Mouse (Mus musculus): Measurements from ENCODE around the gene Galnt12.
A peak's percentile ranks its signal among the peaks of the same experiment; 100 is the strongest.
"Not testable (repeated sequence)": the region's sequence is repeated elsewhere in the genome, so short reads cannot be mapped to it uniquely, and the experiment has no call there.

Gene Galnt12

DNA sequence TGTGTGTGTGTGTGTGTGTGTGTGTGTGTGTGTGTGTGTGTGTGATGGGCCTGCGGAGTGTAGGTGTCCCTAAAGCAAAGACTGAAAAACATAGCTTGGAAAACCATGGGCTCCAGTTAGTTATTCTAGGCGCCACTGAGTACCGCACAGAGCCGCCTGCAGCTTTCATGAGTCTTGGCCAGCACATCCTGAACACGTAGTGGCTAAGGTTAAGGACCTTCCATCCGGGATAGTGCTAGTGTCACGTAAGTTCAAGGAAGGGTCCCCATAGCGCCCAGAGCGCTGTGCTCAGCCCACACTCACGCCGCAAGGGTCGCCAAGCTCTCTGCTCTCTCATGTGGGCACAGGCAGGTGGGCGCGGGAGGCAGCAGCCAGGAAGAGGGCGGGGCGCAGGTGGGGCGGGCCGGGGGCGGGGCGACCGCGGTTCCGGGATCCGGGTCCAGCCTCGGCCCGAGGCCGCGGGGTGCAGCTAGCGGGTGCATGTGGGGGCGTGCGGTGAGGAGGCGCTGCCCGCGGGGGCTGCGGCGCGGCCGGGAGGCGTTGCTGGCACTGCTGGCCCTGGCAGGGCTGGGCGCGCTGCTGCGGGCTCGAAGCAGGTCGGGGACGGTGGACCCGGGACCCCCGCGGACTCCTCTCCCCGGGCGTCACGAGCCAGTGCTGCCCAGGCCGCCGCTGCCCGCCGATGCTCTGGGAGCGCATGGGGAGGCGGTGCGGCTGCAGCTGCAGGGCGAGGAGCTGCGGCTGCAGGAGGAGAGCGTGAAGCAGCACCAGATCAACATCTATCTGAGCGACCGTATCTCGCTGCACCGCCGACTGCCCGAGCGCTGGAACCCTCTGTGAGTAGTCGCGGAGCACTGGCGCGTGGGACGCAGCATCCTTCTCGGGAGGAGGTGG is at the start of gene Galnt12:
TSS of gene Galnt12 (plus strand) at position 417 of the 894 bp plus-strand sequence.
- DNase-seq (ENCODE audit: low read depth, low spot score) = no peak

DNA sequence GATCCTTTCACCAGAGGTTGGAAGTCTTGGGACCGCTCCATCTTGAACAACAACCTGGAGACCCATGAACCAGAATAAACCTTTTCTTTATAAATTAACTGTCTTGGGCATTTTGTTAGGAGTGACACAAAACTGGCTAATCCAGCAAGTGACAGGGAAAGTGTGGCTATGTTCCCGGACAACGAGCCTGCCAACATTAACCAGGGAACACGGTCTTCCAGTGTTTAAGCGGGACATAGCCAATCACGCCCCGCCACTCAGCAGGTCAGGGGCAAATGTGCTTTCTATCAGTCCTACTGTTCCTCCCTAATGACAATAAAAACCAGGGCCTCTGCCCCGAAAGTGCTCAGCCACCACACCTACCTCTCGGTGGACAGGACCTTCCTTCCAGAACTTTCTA is 47.8 kb upstream of the Galnt12 start:
- DNase-seq (ENCODE audit: low read depth, low spot score) = no peak

DNA sequence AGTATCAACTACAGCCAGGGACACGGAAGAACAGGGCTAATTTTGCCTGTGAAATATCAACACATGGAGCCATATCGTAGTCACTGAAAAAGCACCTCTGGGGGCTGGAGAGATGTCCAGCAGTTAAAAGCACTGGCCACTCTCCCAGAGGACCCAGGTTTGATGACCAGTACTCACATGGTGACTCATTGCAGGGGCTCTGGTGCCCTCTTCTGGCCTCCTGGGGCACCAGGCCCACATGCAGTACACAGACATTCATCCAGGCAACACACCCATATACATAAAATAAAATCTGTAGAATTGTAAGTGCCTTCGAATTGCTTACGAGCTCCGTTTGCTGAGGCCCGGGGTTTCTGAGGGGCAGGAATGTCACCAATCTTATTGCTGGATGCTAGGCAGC is 44.7 kb upstream of the Galnt12 start:
- DNase-seq (ENCODE audit: low read depth, low spot score) = no peak

DNA sequence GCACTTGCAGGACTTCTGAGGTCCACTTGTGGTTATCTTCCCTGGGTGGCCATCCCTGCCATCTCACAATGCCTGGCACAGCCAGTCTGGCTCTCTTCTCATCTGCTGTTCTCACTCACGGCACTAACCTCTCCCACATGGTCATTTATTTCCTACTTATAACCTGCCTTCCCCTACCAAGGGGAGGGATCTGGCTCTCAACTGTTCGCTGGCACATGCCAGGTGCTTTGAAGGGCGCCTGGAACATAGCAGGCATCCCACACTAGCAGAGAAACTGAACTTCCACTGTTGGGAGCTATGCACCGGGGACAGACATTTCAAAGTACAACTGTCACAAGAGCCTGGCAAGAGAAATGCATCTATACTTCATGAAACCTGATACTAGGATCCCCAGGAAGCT is 43.9 kb upstream of the Galnt12 start:
- DNase-seq (ENCODE audit: low read depth, low spot score) = no peak

DNA sequence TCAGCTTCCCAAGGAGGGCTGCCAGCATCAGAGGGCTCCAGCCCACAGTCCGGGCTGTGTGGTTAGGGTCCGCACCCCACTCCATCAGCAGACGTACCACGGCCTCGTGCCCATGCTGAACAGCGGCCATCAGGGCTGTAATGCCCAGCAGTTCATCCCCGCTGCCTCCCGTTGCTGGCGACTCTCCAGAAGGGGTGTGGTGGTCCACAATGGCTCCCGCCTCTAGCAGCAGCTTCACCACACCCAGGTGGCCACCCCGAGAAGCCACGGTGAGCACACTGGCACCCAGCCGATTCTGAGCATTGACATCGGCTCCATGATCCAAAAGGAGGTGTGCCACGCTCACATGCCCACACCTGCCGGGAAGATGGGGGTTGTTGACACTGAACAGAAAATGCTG is 42.5 kb upstream of the Galnt12 start:
- DNase-seq (ENCODE audit: low read depth, low spot score) = no peak

DNA sequence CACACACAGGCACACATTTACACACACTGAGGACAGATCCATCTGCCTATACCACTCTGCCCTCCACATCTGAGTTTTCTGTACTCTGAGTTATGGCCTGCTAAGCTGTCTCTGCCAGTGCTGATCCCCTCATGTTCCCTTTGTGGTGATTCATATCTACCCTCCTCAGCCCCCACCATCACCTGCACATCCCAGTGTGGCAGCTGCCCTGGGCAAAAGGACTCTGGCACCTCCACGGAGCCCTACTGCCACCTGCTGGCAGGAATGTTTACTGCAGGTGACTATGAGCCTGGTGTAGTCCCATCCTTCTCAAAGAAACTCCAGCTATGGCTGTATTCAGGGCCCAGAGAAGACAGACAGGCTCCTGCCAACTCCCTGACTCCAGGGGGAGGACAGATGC is 41.5 kb upstream of the Galnt12 start:
- peak; percentile 39 for DNase-seq (ENCODE audit: low read depth, low spot score)

DNA sequence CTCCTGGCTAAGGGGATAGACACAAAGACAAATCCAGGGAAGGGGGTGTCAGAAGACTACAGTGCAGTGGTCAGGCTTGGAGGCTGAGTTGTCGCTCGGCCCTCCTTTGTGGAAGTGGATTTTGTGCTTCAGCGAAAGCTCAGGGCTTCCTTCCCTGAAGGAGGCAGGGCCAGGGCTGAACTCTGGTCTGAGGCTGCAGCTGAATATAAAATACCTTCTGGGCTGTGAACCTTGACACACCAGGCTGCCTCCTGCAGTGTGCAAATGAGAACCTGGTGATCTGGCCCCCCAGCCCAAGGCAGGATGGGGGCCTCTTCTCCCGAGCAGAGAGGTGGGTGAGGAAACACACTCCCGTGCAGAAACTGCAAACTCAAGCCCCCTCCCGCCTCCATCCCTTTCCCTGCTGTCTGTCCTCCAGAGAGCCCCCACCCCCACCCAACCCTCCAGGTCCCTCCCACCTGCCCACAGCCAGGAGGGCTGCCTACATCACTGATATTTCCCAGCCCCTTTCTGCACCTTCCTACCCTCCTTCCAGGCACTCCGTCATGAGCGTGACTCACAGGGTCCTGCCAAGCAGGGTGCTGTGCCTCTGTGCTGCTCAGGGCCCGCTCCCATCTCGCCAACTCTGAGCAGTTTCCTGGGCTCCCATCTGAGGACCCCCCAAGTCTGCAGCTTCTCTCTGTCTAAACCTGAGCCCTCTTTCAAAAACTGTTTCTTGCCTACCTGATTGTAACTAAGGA is 40.9 kb upstream of the Galnt12 start:
- DNase-seq (ENCODE audit: low read depth, low spot score) = no peak

DNA sequence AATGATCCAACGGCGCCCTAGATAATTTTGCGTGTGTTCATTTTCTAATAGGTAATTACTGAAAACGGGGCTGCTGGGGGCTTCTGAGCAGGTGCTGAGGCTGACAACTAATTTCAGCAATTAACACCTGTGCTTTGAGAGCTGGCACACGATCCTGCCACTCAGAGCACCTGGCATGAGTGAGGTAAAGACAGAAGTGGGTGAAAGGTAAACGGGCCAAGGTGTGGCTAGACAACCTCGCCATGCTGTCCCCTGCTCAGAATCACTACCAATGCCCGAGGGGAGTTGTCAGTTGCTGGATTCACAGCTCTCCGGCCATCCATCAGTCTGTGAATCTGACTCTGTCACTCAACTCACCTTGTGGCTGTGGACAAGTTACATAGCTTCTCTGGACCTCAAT is 39.8 kb upstream of the Galnt12 start:
- DNase-seq (ENCODE audit: low read depth, low spot score) = no peak

DNA sequence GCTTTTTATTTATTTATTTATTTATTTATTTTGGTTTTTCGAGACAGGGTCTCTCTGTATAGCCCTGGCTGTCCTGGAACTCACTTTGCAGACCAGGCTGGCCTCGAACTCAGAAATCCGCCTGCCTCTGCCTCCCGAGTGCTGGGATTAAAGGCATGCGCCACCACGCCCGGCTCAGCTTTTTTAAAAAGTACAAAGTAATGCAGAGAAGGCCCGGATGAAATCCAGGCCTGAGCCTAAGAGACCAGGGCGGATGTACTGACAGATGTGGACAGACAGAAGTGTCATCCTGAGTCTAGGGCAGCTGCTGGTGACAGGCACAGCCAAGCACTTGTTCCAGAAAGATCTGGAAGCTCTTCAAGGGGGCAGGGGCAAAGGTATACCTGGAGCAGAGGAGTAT is 36.5 kb upstream of the Galnt12 start:
- DNase-seq (ENCODE audit: low read depth, low spot score) = not testable (repeated sequence)

DNA sequence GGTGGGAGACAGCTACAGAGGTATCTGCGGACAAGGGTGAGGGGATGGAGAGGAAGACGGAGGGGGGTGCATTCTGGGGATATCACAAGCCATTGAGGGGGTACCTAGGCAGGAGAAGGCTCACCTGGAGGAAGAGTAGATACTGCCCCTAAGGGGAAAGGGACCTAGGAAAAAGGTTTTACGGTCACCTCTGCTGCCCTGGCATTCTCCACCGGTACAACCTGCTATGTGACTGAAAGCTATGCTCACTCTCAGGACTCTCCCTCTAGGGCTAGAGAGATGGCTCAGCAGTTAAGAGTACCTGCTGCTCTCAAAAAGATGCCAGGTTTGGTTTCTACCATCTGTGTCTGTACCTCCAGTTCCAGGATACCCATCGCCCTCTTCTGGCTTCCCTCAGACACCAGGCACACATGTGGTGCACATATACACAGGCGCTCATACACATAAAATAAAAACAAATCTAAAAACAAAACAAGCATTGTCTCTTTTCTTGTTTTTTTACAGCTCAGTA is 36.1 kb upstream of the Galnt12 start:
- DNase-seq (ENCODE audit: low read depth, low spot score) = no peak

DNA sequence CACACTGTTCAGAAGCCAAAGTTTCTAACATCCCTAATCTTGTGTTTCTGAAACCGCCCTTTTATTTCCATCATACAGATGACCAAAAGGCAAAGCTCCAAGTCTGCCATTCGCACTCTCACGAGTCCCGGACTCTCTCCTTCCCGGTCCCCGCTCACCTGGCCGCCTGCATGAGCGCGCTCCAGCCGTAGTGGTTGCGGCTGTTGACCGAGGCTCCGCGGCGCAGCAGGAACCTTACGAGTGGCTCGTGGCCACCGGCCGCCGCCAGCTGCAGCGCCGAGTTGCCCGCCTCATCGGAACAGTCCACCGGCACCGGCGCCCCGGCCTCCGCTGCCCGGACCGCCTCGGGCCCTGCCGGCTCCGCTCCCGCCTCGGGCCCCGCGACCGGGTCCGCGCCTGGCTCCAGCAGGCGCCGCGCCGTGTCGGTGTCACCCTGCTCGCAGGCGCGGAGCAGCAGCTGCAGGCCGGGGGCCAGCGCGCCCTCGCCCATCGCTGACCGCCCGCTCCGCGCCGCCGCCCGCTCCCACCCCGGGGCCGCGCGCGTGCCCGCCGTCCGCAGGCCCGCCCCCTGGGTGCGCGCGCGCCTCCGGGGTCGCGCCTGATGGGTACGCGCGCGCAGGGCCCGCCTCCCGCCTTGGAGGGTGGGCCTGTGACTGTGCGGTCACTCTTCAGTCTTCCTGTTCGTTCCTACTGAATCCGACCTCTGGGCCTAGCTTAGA is 34.8 kb upstream of the Galnt12 start, which contains the start of gene Anks6:
TSS of gene Anks6 (minus strand) at position 637 of the 719 bp plus-strand sequence.
- DNase-seq (ENCODE audit: low read depth, low spot score) = no peak

DNA sequence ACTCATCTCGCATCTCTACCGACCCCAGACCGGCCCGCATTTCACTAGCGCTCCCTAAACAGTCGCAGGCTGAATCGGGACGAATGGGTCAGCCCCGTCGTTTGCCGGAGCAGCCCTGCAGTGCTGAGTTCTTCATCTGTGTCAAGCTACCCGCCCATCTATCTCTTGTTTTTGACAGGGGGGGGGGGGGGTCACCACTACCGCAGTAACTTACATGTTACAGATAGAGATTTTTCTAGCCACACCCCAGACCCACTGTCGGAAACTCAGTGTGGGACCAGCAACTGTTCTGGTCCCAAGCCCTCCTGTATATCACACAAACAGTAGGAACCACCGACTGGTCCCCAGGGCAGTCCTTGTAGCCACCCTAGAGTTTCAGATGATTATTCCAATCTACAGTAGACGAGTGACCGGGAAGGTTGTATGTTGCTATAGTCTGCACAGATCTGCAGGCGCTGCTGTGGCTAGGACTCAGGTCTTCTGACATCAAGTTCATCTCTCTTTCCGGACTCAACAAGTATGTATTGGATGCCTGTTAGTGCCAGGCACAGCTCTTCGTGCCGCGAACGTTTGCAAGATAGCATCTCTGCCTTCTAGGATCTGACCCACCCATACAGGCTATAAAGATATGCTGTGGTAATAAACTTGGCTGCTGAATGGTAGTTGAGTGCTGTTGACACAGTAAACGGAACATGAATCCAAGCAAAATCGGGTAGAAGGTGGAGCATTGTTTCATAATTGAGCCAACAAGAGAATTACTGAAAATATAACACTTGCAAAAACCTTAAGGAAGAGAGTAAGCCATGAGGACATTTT is 34.0 kb upstream of the Galnt12 start:
- DNase-seq (ENCODE audit: low read depth, low spot score) = no peak

DNA sequence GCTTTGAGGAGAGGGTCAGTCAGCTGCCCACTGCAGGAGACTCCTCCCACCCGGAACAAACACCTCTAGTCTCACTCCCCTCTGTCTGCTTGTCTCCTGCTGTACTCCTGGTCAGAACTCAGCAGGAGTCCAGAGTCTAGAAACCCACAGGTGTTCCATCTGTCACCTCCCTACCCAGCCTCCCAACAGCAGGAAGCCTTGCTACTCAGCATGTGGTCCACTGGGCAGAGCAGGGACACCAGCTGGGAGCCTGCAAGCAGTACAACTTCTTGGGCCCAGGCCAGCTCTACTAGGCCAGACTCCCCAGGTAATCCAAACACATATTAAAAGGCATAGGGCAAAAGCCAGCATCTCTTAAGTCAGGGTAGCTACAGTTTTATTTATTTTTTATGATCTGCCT is 30.8 kb upstream of the Galnt12 start:
- no peak for DNase-seq (ENCODE audit: low read depth, low spot score)

DNA sequence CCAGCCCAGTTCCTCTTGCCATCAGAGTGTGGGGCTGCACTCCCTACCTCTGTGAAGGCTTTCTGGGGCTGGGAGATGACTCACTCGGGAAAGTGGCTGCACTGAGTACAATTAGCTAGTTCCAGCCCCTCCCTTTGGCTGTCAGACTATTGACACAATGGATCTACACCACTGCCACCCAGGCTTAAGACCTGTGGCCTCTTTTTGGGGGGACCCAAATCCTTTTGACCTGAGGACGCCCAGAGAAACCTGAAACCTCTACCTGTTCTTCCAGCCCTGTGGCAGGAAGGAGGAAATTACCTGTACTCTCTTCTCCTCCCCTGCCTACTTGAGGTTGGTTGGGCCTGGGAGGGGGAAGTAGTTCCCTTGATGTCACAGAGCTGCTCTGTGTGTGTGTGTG is 16.7 kb upstream of the Galnt12 start:
- no peak for DNase-seq (ENCODE audit: low read depth, low spot score)

DNA sequence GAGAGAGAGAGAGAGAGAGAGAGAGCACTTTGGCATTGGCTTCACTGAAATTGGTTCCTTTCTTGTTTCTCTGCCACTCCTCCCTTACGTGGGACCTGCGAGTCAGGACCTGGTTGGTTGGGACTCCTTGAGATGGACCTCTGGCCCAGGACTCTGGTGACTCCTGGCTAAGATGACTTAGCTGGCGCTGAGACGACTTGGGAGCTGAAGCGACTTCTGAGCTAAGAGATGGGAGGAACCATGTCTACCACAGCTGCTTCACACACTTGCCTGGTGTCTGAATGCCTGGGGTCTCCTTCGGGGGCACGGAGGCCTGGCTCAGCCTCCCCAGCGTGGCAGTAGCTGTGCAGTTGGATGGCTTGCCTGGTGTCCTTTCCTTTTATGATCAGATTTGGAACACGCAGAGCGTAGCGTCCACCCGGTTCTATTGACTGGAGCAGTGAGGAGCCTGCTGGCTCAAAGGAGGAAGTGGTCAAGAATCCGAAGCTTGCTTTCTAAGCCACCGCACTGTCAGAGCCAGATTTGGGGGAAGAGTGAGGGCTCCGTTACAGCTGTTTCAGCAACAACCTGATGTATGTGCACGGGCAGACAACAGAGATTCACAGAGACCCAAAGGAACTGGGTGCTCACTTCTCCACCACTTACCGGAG is 11.6 kb upstream of the Galnt12 start:
- no peak for DNase-seq (ENCODE audit: low read depth, low spot score)

DNA sequence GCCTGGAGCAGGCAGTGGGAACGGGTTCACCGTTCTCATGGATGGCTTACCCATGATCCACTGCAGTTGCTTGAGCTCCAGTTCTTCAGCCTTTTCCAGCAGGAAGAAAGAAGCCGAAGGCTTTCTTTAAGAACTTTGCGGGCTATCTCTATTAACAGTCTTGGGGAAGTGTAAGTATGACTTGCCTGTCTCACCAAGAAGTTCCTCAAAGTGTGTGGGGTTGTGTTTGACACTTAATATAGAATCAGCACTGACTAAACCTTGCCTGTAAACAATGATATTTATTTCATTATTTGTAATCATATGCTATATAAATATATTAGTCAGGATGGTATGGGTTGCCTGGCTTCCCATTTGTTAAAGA is 11.1 kb upstream of the Galnt12 start:
- no peak for DNase-seq (ENCODE audit: low read depth, low spot score)

DNA sequence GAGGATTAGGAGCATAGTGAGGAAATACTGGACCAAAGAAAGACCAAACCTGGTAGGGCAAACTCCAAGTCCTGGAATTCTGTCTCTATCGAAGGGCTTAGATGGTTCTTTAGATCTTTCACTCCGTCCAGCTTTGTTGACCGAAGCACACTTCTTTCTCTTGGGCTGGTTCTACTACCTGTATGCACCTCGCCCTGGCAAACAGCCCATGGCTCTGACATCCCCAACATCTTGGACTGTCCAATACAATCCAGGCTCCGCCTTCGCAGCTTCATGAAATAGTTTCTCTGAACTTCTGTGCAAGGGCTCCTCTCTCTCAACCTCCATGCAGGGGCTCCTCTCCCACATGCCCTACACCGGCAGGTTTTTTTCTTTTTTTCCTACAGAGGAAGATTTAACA is 7.9 kb upstream of the Galnt12 start:
- DNase-seq (ENCODE audit: low read depth, low spot score) = no peak

DNA sequence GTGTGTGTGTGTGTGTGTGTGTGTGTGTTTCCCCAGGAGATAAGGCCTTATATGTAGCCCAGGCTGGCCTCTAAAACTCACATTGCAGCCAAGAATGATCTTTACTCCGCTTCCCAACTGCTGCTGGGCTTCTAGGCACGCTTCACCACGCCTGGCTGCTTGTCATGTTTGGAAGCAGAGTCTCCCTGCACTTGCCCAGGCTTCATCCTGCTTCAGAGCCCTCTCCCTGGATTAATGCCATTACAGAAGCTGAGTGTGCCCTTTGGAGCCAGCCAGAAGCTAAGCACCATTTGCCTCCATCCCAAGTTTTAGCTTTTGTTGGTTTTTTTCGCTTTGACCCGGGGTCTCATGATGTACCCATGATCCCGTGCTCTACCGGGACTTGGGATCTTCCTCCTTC is 3.0 kb upstream of the Galnt12 start:
- DNase-seq (ENCODE audit: low read depth, low spot score) = no peak

DNA sequence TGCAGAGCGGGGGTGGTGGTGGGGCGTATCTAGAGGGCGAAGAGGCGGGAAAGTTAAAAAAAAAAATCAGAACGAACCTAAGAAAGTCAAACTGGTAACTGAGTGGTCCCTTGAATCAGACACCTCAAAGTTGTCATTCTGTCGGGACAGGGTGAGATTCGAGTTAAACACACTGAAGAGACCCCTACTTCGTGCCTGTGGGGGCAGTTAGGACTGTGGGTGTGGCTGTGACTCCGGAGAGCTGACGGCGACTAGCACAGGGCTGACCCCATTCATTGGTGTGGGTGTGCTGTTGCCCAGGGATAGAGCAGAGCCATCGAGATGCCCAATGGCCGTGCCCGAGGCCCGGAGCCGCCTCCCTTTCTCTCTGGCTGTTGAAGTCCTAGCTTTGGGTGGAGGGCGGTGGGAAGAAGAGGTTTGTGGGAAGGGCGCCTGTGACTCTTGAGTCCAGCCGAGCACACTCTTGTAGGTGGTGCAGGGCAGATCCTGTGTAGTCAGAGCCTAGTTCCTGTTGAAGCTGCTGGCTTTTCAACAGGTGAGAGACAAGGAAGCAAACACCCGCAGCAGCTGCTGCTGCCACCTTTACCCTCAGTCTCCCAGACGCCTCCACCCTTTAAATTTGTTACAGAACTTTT is 795 bp downstream of the Galnt12 start:
- no peak for DNase-seq (ENCODE audit: low read depth, low spot score)

DNA sequence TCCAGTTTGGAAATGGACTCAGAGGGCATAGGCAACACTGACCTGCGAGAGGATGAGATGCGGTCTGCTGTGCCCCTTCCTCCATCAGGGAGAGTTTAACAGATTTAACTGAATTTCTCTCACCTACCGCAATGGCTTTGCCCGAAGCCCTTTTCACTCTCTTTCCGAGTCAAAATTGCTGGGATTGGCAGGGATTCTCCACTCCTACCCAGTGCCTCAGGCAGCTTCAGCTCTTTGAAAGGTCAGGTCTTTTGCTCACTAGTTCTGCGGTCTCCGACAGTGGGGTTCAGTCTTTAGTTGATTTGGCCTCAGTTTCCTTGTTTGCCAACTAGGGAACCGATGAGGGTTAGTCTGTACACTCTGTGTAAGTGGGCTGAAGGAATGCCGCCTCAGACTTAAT is 1.5 kb downstream of the Galnt12 start:
- no peak for DNase-seq (ENCODE audit: low read depth, low spot score)

All from c-Kit-negative CD71-positive TER-119-positive erythroid progenitor cells, embryonic 14.5 days (primary cell).